Mouse (Mus musculus) heart, postnatal 4 days (tissue): Measurements from ENCODE around the gene Heatr9. TPM values are rescaled to one million over a fixed set of nuclear protein-coding genes. Genes with fewer than 3 reads are reported as not detected.
"Not testable (repeated sequence)": the region's sequence is repeated elsewhere in the genome, so short reads cannot be mapped to it uniquely, and the experiment has no call there.

Experiments
- DNase-seq: peaks from one replicate; pipeline ENCODE4 v3.0.0; 2021
- total RNA-seq, 2 experiments: library from RNA; stranded (reverse); gene quantifications; 2 replicates each; pipeline ENCODE4 v1.2.3; 2021

Heatr9 gene
- not detected for total RNA-seq

DNA sequence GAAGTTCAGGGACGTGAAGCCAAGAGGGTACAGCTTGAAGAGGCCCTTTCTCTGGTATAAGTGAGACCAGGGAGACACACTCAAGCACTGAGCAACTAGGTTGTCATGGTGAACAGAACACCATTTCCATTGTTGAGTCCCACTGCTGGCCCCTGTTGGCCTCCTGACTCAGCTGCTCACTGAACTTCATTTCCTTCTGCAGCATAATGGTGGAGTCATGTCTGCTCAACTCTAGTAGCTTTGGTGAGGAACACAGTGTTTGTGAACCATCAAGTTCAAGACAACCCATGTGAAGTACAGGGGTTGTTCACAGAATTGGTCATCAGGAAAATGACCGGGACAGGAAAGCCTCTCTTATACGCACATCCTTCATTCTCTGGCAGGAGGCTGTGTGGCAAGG lies at the start of gene Heatr9:
TSS of gene Heatr9 (minus strand) at position 101 of the 400 bp plus-strand sequence.
- no peak for DNase-seq

- DNase-seq, result no peak
These were observed 48.2 kb upstream of the Heatr9 start for GRCm38 (mm10) chr11:83570189-83570588.

GRCm38 (mm10) chr11:83569249-83569648 lies 47.3 kb upstream of the Heatr9 start:
- DNase-seq, result no peak

DNA sequence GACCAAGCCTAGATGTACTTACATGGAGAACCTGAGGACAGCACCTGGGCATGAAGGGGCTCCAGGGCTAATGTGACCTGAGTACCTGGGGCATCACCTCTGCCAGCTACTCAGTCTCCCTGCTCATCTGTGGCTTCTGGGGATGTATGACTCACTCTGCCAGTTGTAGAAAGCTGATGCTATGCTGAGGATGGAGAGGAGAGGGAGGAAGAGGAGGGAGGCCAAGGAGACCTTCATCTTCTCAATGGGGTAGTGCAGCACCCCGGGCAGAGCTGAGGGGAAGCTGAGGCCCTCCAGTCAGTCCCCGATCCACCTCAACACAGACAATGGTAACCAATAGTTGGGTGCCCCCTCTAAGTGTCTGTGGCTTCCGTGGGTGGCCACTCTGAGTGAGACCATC lies 46.8 kb upstream of the Heatr9 start:
- no peak for DNase-seq

DNA sequence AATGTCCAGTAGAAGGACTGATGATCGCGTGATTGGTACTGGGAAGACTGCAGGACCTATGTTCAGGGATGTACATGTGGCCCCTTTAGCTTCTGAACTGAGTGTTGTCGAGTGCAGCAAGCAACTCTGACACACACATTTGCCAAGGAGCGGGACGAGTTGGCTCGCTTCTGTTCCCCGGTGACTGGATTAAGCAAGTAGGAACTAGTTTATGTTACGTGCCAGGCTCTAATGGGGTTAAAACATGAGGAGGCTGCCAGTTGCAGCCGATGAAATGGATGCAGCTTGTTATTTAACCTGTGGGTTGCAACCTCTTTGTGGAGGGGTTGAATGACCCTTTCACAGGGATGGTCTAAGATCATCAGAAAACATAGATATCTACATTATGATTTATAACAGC lies 46.1 kb upstream of the Heatr9 start:
- DNase-seq, result no peak

- no peak for DNase-seq
These were observed 45.3 kb upstream of the Heatr9 start for GRCm38 (mm10) chr11:83567311-83567710.

- no peak for DNase-seq
These were observed 44.6 kb upstream of the Heatr9 start for GRCm38 (mm10) chr11:83566617-83567016.

DNA sequence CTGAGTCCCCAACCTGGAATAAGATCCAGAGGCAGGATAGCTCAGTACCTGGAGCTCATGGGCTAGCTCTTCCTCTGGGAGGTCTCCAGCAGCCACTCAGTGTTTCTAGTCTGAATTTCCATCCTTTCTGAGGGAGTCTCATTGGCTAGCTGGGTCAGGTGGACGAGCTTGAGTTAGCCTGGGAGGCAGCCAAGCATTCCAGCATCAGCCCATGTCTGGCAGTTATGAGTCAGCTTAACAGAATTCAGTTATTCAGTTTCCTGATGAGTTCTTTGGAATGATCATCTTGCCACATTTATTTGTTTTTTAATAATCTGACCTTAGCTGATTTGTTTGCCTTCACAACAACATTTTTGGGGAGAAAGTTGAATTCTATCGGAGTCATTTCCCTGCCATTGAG lies 41.8 kb upstream of the Heatr9 start:
- DNase-seq, result peak; percentile 59

DNA sequence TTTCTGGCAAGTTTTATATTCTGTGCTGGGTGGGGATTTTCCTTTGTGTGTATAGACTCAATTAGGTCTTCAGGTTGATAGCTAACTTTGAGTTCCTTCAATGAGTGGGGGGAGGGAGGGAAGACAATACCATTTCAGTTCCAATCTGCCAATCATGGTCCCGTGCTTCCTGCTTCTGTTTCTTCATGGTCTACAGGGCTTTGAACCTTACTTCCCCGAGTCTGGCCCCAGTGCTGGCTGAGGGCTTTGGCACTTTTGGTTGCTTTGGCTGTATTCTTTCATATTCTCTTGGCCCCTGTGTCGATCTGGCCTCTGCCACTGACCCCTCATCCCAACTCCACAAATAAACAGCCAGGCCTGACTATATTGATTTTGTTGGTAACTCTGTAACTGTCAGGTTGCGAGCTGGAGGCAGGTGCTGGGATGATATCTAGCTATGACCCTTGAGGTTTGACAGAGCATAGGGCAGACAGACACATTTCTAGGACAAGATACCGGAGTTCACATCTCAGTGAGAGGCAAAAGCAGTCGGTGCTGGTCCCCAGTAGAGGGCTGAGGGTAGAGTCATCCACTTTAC lies 40.4 kb upstream of the Heatr9 start:
- no peak for DNase-seq

GRCm38 (mm10) chr11:83560405-83560804 lies 38.4 kb upstream of the Heatr9 start:
- no peak for DNase-seq

- DNase-seq, result no peak
These were observed 35.1 kb upstream of the Heatr9 start for GRCm38 (mm10) chr11:83557074-83557473.

- DNase-seq, result peak; percentile 70
These were observed 34.3 kb upstream of the Heatr9 start for GRCm38 (mm10) chr11:83556085-83556781.

DNA sequence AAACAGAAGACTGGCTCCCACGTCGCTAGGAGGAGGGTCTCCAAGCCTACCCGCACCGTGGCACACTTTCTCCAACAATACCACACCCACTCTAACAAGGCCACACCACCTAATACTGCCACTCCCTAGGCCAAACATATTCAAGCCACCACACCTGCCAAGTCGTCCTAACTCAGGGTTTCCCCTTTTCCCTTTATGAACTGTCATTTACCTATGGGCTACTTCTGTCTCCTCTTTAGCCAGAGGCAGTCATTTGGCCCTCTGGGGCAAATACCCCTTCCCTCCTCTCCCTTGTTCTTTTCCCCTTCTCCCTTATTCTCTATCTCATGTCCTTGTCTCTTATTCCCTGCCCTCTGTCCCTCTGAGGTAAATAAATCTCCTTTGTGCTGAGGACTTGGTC lies 29.7 kb upstream of the Heatr9 start:
- no peak for DNase-seq

DNA sequence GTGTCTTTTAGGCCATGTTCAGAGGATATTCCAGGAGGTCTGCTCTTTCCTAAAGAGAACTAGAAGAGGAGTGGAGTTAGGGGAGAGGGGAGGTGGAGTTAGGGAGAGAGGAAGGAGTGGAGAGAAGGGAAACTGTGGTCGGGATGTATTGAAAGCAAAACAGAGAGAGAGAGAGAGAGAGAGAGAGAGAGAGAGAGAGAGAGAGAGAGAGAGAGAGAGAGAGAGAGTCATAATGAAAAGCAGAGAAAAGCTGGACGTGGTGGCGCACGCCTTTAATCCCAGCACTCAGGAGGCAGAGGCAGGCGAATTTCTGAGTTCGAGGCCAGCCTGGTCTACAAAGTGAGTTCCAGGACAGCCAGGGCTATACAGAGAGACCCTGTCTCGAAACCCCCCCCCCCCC lies 29.1 kb upstream of the Heatr9 start:
- not testable (repeated sequence) for DNase-seq

DNA sequence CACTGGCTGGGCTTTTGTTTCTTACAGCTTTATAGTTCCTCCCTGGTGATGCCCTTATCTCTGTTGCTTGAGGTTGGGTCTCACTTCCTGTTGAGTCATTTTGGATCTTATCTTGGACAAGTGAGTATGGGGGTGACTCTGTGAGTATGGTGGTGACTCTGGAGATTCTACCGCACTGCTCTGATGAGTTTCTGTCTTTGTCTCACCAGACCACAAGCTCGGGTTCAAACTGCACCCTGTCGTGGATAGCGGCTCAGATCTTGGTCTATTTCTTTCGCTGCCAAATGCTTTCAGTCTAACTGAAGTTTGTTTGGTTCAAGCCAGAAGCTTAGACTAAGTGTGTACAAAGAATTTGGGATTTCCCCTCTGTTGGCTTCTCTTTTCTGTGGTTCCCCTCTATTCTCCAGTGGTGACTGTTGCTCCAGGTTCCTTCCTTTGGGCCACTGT lies 28.2 kb upstream of the Heatr9 start:
- no peak for DNase-seq

DNA sequence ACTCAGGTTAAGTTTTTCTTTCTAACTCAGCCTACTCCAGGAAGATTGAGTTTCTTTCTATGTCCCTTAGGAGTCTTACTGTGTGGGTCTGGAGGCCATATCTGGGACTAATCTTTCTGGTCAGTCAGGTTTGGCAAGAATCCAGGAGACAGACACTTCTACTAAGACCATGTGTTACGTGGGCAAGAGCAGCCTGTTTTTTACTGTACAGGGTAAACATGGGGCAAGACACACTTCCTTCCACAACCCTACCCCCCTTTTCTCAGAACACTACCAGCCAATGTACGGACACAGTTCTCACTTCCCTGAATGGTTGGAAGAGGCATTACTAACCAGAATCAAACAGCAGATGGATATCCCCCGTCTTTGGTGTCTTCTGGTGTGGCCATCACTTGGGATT lies 22.2 kb upstream of the Heatr9 start:
- no peak for DNase-seq

GRCm38 (mm10) chr11:83541415-83541814 lies 19.4 kb upstream of the Heatr9 start:
- DNase-seq, result no peak

- no peak for DNase-seq
These were observed 19.0 kb upstream of the Heatr9 start for GRCm38 (mm10) chr11:83540931-83541330.

GRCm38 (mm10) chr11:83538705-83539314 lies 16.8 kb upstream of the Heatr9 start:
- no peak for DNase-seq

DNA sequence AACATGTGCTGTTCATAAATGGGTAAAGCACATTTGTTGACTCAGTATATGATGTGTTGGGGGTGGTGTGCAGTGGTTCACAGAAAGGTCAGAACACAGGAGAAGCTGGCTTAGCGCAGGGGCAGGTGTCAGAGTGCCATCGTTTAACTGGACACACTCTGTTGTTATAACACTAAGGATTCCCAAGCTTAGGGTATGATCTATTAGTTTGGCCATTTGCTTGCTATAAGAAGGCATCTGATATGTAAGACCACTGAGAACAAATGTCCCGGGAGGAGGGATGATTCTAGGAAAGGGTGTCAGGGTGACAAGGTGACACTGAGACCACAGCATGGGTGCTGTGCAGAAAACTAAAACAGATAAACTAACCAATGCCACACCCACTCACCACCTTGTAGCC lies 14.9 kb upstream of the Heatr9 start:
- DNase-seq, result no peak

GRCm38 (mm10) chr11:83534609-83535423 lies 12.8 kb upstream of the Heatr9 start:
- peak; percentile 86 for DNase-seq

DNA sequence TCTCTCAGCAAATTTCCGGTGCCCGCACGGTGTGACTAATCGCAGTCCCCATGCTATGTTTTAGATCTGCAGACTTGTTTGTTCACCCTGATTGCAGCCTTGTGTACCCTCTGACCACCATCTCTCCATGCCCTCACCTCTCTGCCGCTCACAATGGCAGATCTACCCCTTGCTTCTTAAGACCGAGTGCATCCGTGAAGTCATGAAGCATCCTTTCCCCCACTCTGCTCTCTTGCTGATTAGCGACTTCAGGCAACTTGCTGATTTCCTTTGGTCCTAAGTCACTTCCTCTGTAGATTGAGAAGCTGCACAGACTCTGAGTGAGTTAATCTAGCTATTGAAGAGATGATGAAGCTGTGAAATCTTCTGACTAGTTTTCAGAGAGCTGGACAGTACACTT lies 12.2 kb upstream of the Heatr9 start:
- no peak for DNase-seq

- DNase-seq, result no peak
These were observed 11.2 kb upstream of the Heatr9 start for GRCm38 (mm10) chr11:83533192-83533591.
